Mouse (Mus musculus) bone marrow macrophage, adult 2 months (primary cell): ENCODE measurements around the gene Birc7.

Source experiments
- CTCF ChIP-seq: IDR thresholded peaks from 2 replicates; pipeline ENCODE4 v1.5.1; 2012; ENCODE audit warnings: low read depth, mild to moderate bottlenecking, low read length, moderate library complexity
- POLR2A ChIP-seq: IDR thresholded peaks from 2 replicates; pipeline ENCODE4 v1.6.1; 2012; ENCODE audit warnings: mild to moderate bottlenecking, low read depth, low read length, borderline replicate concordance

DNA sequence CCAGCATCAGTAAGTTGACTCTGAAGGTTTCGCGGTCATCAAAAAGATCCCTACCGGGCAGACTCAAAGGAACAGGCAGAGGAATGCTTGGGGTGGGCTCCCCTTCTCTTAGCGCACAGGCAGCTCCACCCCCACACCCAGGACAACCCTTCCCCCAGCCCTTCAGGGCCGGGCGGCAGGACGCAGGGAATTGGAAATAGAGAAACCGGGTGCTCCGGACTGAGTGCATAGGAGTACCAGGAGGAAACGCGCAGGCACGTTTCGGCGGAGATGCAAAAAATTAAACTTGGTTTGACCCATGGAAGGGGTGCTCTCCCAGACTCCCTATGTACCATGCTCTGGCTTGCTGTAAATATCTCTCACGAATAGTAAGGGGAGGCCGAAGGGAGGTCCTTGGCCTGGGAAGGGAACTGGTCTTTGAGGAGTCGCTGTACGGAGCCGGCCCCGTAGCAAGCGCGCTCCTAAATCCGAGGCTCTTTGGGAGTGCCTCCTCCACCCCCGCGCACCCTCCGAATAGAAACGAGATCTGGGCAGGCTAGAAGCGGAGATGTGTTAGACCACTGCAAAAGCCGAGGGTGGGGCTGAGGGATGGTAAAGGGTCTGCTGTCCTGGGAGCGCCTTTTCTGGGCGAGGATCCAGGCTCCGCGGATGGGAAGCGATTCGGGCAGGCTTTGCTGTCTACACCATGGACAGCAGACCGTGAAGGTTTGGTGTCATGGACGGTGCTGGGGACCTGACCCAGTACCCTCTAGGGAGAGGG, 37.6 kb upstream of the Birc7 start:
- no peak for TF ChIP-seq CTCF
- no peak for TF ChIP-seq POLR2A
